Mouse (Mus musculus) cerebellum, postnatal 36 days (tissue): ENCODE data around the gene Gsdma.

Experiments used
- DNase-seq, 2 experiments: peaks; one replicate each; pipeline ENCODE4 v3.0.0; 2021 to 2022; ENCODE audit warnings: mixed read lengths in 2 of 2

Gsdma gene

GRCm38 (mm10) chr11:98681786-98682745 is 17.9 kb downstream of the Gsdma start, which contains the start of gene Psmd3:
TSS of gene Psmd3 (plus strand) at chr11:98682554.
- DNase-seq: peak; percentile 97 to 100

- DNase-seq: no peak
These were observed 18.7 kb downstream of the Gsdma start for GRCm38 (mm10) chr11:98682811-98683210.

GRCm38 (mm10) chr11:98685642-98686041 is 21.5 kb downstream of the Gsdma start:
- DNase-seq: no peak

- DNase-seq: no peak
These were observed 22.8 kb downstream of the Gsdma start for GRCm38 (mm10) chr11:98686976-98687375.

- DNase-seq: no peak
These were observed 23.9 kb downstream of the Gsdma start for GRCm38 (mm10) chr11:98688009-98688408.

- DNase-seq: no peak
These were observed 29.1 kb downstream of the Gsdma start for GRCm38 (mm10) chr11:98693201-98693600.

- DNase-seq: no peak
These were observed 29.6 kb downstream of the Gsdma start for GRCm38 (mm10) chr11:98693746-98694145.

GRCm38 (mm10) chr11:98694301-98694700 is 30.1 kb downstream of the Gsdma start:
- no peak for DNase-seq

- DNase-seq: no peak
These were observed 31.3 kb downstream of the Gsdma start for GRCm38 (mm10) chr11:98695408-98695807.

- DNase-seq: no peak
These were observed 32.5 kb downstream of the Gsdma start for GRCm38 (mm10) chr11:98696454-98697216.

GRCm38 (mm10) chr11:98697225-98697624 is 33.1 kb downstream of the Gsdma start:
- DNase-seq: no peak

GRCm38 (mm10) chr11:98698849-98699640 is 34.9 kb downstream of the Gsdma start:
- no peak for DNase-seq

GRCm38 (mm10) chr11:98699911-98700310 is 35.8 kb downstream of the Gsdma start:
- peak; percentile 86 to 87 for DNase-seq

GRCm38 (mm10) chr11:98701213-98701670 is 37.1 kb downstream of the Gsdma start, which contains the start of gene Csf3:
TSS of gene Csf3 (plus strand) at chr11:98701263.
- no peak for DNase-seq

- no peak for DNase-seq
These were observed 38.2 kb downstream of the Gsdma start for GRCm38 (mm10) chr11:98702323-98702722.

- no peak for DNase-seq
These were observed 40.9 kb downstream of the Gsdma start for GRCm38 (mm10) chr11:98705021-98705420.

- DNase-seq: no peak
These were observed 43.5 kb downstream of the Gsdma start for GRCm38 (mm10) chr11:98707401-98708281.

GRCm38 (mm10) chr11:98708282-98708956 is 44.3 kb downstream of the Gsdma start:
- DNase-seq: no peak

- DNase-seq: no peak
These were observed 45.0 kb downstream of the Gsdma start for GRCm38 (mm10) chr11:98709001-98709741.

GRCm38 (mm10) chr11:98710416-98711045 is 46.4 kb downstream of the Gsdma start:
- peak; percentile 85 to 87 for DNase-seq
